Mouse (Mus musculus): ENCODE data around the gene Evl. TPM values are rescaled to one million over a fixed set of nuclear protein-coding genes. Genes with fewer than 3 reads are reported as not detected.

The Evl gene
- polyA plus RNA-seq, 1 experiment: 213 TPM

- 46% methylated on average over 12 of the region's 12 CpGs for WGBS
- no peaks in the 10 kb centered on the region for H3K36me3 ChIP-seq (ENCODE audit: control insufficient read depth, insufficient read depth, low read length)
- no peaks in the 10 kb centered on the region for H3K27me3 ChIP-seq (ENCODE audit: control insufficient read depth, insufficient read depth, low read length)
- no peak for TF ChIP-seq POLR2A (IDR thresholded peaks at IDR 0.05; ENCODE audit: low read depth, low read length)
- no peak for TF ChIP-seq CTCF (IDR thresholded peaks at IDR 0.05; ENCODE audit: extremely low read depth, insufficient read depth, insufficient read length, insufficient replicate concordance)
- H3K27ac ChIP-seq (ENCODE audit: insufficient read depth, low read length): no peak overlapping the region
- DNase-seq (ENCODE audit: low read depth in 1 of 2, low spot score in 2 of 2): no peak
- H3K4me3 ChIP-seq (ENCODE audit: extremely low read depth, insufficient read depth, insufficient read length): no peak overlapping the region
- no peaks in the 10 kb centered on the region for H3K4me1 ChIP-seq (ENCODE audit: control insufficient read depth, insufficient read depth, insufficient read length)
Observed at GRCm38 (mm10) chr12:108605521-108606281, 51.2 kb downstream of the Evl start.

- Histone ChIP-seq H3K4me1 (ENCODE audit: control insufficient read depth, insufficient read depth, insufficient read length) (no peaks in the 10 kb centered on the region), H3K4me3 (ENCODE audit: extremely low read depth, insufficient read depth, insufficient read length) (no peak overlapping the region), H3K27ac (ENCODE audit: insufficient read depth, low read length) (no peak overlapping the region), H3K36me3 (ENCODE audit: control insufficient read depth, insufficient read depth, low read length) (no peaks in the 10 kb centered on the region), H3K27me3 (ENCODE audit: control insufficient read depth, insufficient read depth, low read length) (no peaks in the 10 kb centered on the region)
- no peak for DNase-seq (ENCODE audit: low read depth in 1 of 2, low spot score in 2 of 2)
- no peak for TF ChIP-seq POLR2A (IDR thresholded peaks at IDR 0.05; ENCODE audit: low read depth, low read length)
- no peak for TF ChIP-seq CTCF (IDR thresholded peaks at IDR 0.05; ENCODE audit: extremely low read depth, insufficient read depth, insufficient read length, insufficient replicate concordance)
- 74% methylated on average over 7 of the region's 7 CpGs for WGBS
Observed at GRCm38 (mm10) chr12:108606321-108606720, 51.8 kb downstream of the Evl start.

- Histone ChIP-seq H3K27ac (ENCODE audit: insufficient read depth, low read length) (no peak overlapping the region), H3K4me3 (ENCODE audit: extremely low read depth, insufficient read depth, insufficient read length) (no peak overlapping the region), H3K27me3 (ENCODE audit: control insufficient read depth, insufficient read depth, low read length) (no peaks in the 10 kb centered on the region), H3K4me1 (ENCODE audit: control insufficient read depth, insufficient read depth, insufficient read length) (no peaks in the 10 kb centered on the region), H3K36me3 (ENCODE audit: control insufficient read depth, insufficient read depth, low read length) (no peaks in the 10 kb centered on the region)
- 91% methylated on average over 3 of the region's 3 CpGs for WGBS
- TF ChIP-seq CTCF (IDR thresholded peaks at IDR 0.05; ENCODE audit: extremely low read depth, insufficient read depth, insufficient read length, insufficient replicate concordance) (no peak), POLR2A (IDR thresholded peaks at IDR 0.05; ENCODE audit: low read depth, low read length) (no peak)
- DNase-seq (ENCODE audit: low read depth in 1 of 2, low spot score in 2 of 2): no peak
Observed at GRCm38 (mm10) chr12:108609446-108609845, 54.9 kb downstream of the Evl start.

GRCm38 (mm10) chr12:108610255-108610654, 55.7 kb downstream of the Evl start:
- TF ChIP-seq CTCF (IDR thresholded peaks at IDR 0.05; ENCODE audit: extremely low read depth, insufficient read depth, insufficient read length, insufficient replicate concordance) (no peak), POLR2A (IDR thresholded peaks at IDR 0.05; ENCODE audit: low read depth, low read length) (no peak)
- no peaks in the 10 kb centered on the region for H3K36me3 ChIP-seq (ENCODE audit: control insufficient read depth, insufficient read depth, low read length)
- no peak overlapping the region for H3K4me3 ChIP-seq (ENCODE audit: extremely low read depth, insufficient read depth, insufficient read length)
- H3K27ac ChIP-seq (ENCODE audit: insufficient read depth, low read length): no peak overlapping the region
- no peaks in the 10 kb centered on the region for H3K27me3 ChIP-seq (ENCODE audit: control insufficient read depth, insufficient read depth, low read length)
- no peak for DNase-seq (ENCODE audit: low read depth in 1 of 2, low spot score in 2 of 2)
- no peaks in the 10 kb centered on the region for H3K4me1 ChIP-seq (ENCODE audit: control insufficient read depth, insufficient read depth, insufficient read length)
- 64% methylated on average over 4 of the region's 4 CpGs for WGBS

- no peaks in the 10 kb centered on the region for H3K27me3 ChIP-seq (ENCODE audit: control insufficient read depth, insufficient read depth, low read length)
- H3K4me3 ChIP-seq (ENCODE audit: extremely low read depth, insufficient read depth, insufficient read length): no peak overlapping the region
- no peak overlapping the region for H3K27ac ChIP-seq (ENCODE audit: insufficient read depth, low read length)
- H3K4me1 ChIP-seq (ENCODE audit: control insufficient read depth, insufficient read depth, insufficient read length): no peaks in the 10 kb centered on the region
- 13% methylated on average over 3 of the region's 3 CpGs for WGBS
- H3K36me3 ChIP-seq (ENCODE audit: control insufficient read depth, insufficient read depth, low read length): no peaks in the 10 kb centered on the region
- peak; percentile 70 to 79 for DNase-seq (ENCODE audit: low read depth in 1 of 2, low spot score in 2 of 2)
- TF ChIP-seq CTCF (IDR thresholded peaks at IDR 0.05; ENCODE audit: extremely low read depth, insufficient read depth, insufficient read length, insufficient replicate concordance) (peak; percentile 83; the same call in 1 of the 2 replicates), POLR2A (IDR thresholded peaks at IDR 0.05; ENCODE audit: low read depth, low read length) (no peak)
Observed at GRCm38 (mm10) chr12:108613081-108613480, 58.6 kb downstream of the Evl start.

GRCm38 (mm10) chr12:108617511-108617910, 63.0 kb downstream of the Evl start:
- Histone ChIP-seq H3K4me3 (ENCODE audit: extremely low read depth, insufficient read depth, insufficient read length) (no peak overlapping the region), H3K36me3 (ENCODE audit: control insufficient read depth, insufficient read depth, low read length) (no peaks in the 10 kb centered on the region), H3K27me3 (ENCODE audit: control insufficient read depth, insufficient read depth, low read length) (no peaks in the 10 kb centered on the region), H3K4me1 (ENCODE audit: control insufficient read depth, insufficient read depth, insufficient read length) (no peaks in the 10 kb centered on the region), H3K27ac (ENCODE audit: insufficient read depth, low read length) (no peak overlapping the region)
- no peak for TF ChIP-seq CTCF (IDR thresholded peaks at IDR 0.05; ENCODE audit: extremely low read depth, insufficient read depth, insufficient read length, insufficient replicate concordance)
- TF ChIP-seq POLR2A (IDR thresholded peaks at IDR 0.05; ENCODE audit: low read depth, low read length): no peak
- 76% methylated on average over 7 of the region's 7 CpGs for WGBS
- no peak for DNase-seq (ENCODE audit: low read depth in 1 of 2, low spot score in 2 of 2)

- Histone ChIP-seq H3K4me1 (ENCODE audit: control insufficient read depth, insufficient read depth, insufficient read length) (no peaks in the 10 kb centered on the region), H3K4me3 (ENCODE audit: extremely low read depth, insufficient read depth, insufficient read length) (no peak overlapping the region), H3K36me3 (ENCODE audit: control insufficient read depth, insufficient read depth, low read length) (no peaks in the 10 kb centered on the region), H3K27me3 (ENCODE audit: control insufficient read depth, insufficient read depth, low read length) (no peaks in the 10 kb centered on the region), H3K27ac (ENCODE audit: insufficient read depth, low read length) (no peak overlapping the region)
- TF ChIP-seq POLR2A (IDR thresholded peaks at IDR 0.05; ENCODE audit: low read depth, low read length) (no peak), CTCF (IDR thresholded peaks at IDR 0.05; ENCODE audit: extremely low read depth, insufficient read depth, insufficient read length, insufficient replicate concordance) (no peak)
- WGBS: 83% methylated on average over 7 of the region's 7 CpGs
- no peak for DNase-seq (ENCODE audit: low read depth in 1 of 2, low spot score in 2 of 2)
Observed at GRCm38 (mm10) chr12:108619853-108620416, 65.4 kb downstream of the Evl start.

All from spleen, adult 2 months (tissue).